Comparison of ENCODE assay signal across 9 mouse cellular contexts in genomic region chr1:38847975-38848374, GRCm38 (mm10). TPM values are rescaled to one million over a fixed set of nuclear protein-coding genes. Genes with fewer than 3 reads are reported as not detected.
DNase-seq lines count a peak whose midpoint lies in the region; ATAC-seq and TF ChIP-seq lines count a peak whose summit lies in the region.
"Had no signal": no experiment of that assay in that cellular context is flagged by ENCODE, and none has a peak within 500 bp of the region (broad histone marks: within the 10 kb centered on the region; RNA-seq: fewer than 3 reads in every experiment).

No protein-coding gene starts in this region.

- peak; percentile 92 for ATAC-seq in forebrain, embryonic 12.5 days (ENCODE audit: low FRiP score)
- no peak for ATAC-seq in liver, embryonic 12.5 days

- H3K9ac ChIP-seq in forebrain, embryonic 12.5 days: no peak overlapping the region
- no peak overlapping the region for H3K9ac ChIP-seq in liver, embryonic 12.5 days

- H3K4me1 ChIP-seq in forebrain, embryonic 12.5 days: peaks cover 30% of the 10 kb centered on the region
- H3K4me1 ChIP-seq in olfactory bulb, adult 2 months (ENCODE audit: control insufficient read depth, insufficient read depth, low read length): peaks cover 4% of the 10 kb centered on the region
- no peaks in the 10 kb centered on the region for H3K4me1 ChIP-seq in liver, embryonic 12.5 days
- H3K4me1 ChIP-seq in thymus, adult 2 months (replicated peaks; ENCODE audit: control insufficient read depth, insufficient read depth, low read length): no peaks in the 10 kb centered on the region

- DNase-seq in cerebellum, adult 18-20 months: peak; percentile 48 to 57
- DNase-seq in layer of hippocampus, postnatal 36 days: peak; percentile 41 to 44
- DNase-seq in lung, postnatal 4 days: no peak
- DNase-seq in yolk sac, embryonic 10.5 days (ENCODE audit: low spot score): no peak
- DNase-seq in thymus, adult 2 months: no peak

- H3K36me3 ChIP-seq in forebrain, embryonic 12.5 days (replicated peaks): no peaks in the 10 kb centered on the region
- H3K36me3 ChIP-seq in liver, embryonic 12.5 days: no peaks in the 10 kb centered on the region
- no peaks in the 10 kb centered on the region for H3K36me3 ChIP-seq in thymus, adult 2 months (ENCODE audit: control insufficient read depth, insufficient read depth, low read length)

- no peak for TF ChIP-seq POLR2A in olfactory bulb, adult 2 months (IDR thresholded peaks at IDR 0.05; ENCODE audit: insufficient read depth, low read depth, low read length)
- no peak for TF ChIP-seq POLR2A in thymus, adult 2 months (IDR thresholded peaks at IDR 0.05; ENCODE audit: control insufficient read depth, extremely low read depth, insufficient read depth, low read length, poor library complexity)

- peak overlapping the region; percentile 29; the same call in 1 of the 2 replicates for H3K4me3 ChIP-seq in forebrain, embryonic 12.5 days (replicated peaks)
- peak overlapping the region; percentile 18 for H3K4me3 ChIP-seq in olfactory bulb, adult 2 months (ENCODE audit: insufficient read depth, low read depth, low read length)
- no peak overlapping the region for H3K4me3 ChIP-seq in liver, embryonic 12.5 days
- H3K4me3 ChIP-seq in thymus, adult 2 months (ENCODE audit: control insufficient read depth, insufficient read depth, low read length): no peak overlapping the region

- H3K27me3 ChIP-seq in forebrain, embryonic 12.5 days: peaks cover 7% of the 10 kb centered on the region; the same call in 1 of the 2 replicates
- no peaks in the 10 kb centered on the region for H3K27me3 ChIP-seq in liver, embryonic 12.5 days (replicated peaks)
- H3K27me3 ChIP-seq in thymus, adult 2 months (ENCODE audit: control insufficient read depth, insufficient read depth, low read length): no peaks in the 10 kb centered on the region; the same call in 1 of the 2 replicates

- WGBS in forebrain, embryonic 12.5 days: 10% methylated on average over 11 of the region's 11 CpGs
- WGBS in olfactory bulb, adult 2 months: 5% methylated on average over 11 of the region's 11 CpGs
- 65% methylated on average over 11 of the region's 11 CpGs for WGBS in liver, embryonic 12.5 days (ENCODE audit: insufficient replicate concordance)
- 58% methylated on average over 11 of the region's 11 CpGs for WGBS in thymus, adult 2 months

- H3K9me3 ChIP-seq in forebrain, embryonic 12.5 days: no peaks in the 10 kb centered on the region
- H3K9me3 ChIP-seq in liver, embryonic 12.5 days (replicated peaks): no peaks in the 10 kb centered on the region

- H3K27ac ChIP-seq in forebrain, embryonic 12.5 days: peak overlapping the region; percentile 71
- peak overlapping the region; percentile 74 for H3K27ac ChIP-seq in olfactory bulb, adult 2 months (ENCODE audit: insufficient read depth, low read depth, low read length)
- H3K27ac ChIP-seq in liver, embryonic 12.5 days: no peak overlapping the region
- no peak overlapping the region for H3K27ac ChIP-seq in thymus, adult 2 months (ENCODE audit: control insufficient read depth, insufficient read depth, low read length)

- peak overlapping the region; percentile 41 for H3K4me2 ChIP-seq in forebrain, embryonic 12.5 days
- H3K4me2 ChIP-seq in liver, embryonic 12.5 days: no peak overlapping the region

- TF ChIP-seq CTCF in olfactory bulb, adult 2 months (IDR thresholded peaks at IDR 0.05; ENCODE audit: insufficient read depth, low read depth, low read length): no peak
- no peak for TF ChIP-seq CTCF in thymus, adult 2 months (IDR thresholded peaks at IDR 0.05; ENCODE audit: borderline replicate concordance, control insufficient read depth, extremely low read depth, insufficient read depth, low read length, poor library complexity)

RNA-seq across cellular contexts. Expression of gene Lonrf2, which starts 11.5 kb away (rescaled TPM):
- 6.0 and 6.1 TPM in 2 replicates for polyA plus RNA-seq in forebrain, embryonic 12.5 days (2016; fragmentation: Nextera tagmentation; extraction: Ambion mirVana)
- total RNA-seq in layer of hippocampus, postnatal 36 days (2021): 100 to 1,000 TPM; 106 to 109 TPM
- polyA plus RNA-seq in olfactory bulb, adult 2 months (2012; ENCODE audit: insufficient read depth, insufficient read length, low replicate concordance, missing spikeins): 59.8 TPM in 1 of 2 replicates, not detected in the other
- 0.15 and 0.31 TPM in 2 replicates for polyA plus RNA-seq in liver, embryonic 12.5 days (2016; fragmentation: Nextera tagmentation; extraction: Ambion mirVana)
- polyA plus RNA-seq in thymus, adult 2 months (2012; rRNA removed): 0.46 and 0.47 TPM in 2 replicates
- total RNA-seq: neutrophil, adult 5-6 weeks had no signal

RNA-seq across cellular contexts. Expression of gene Chst10, which starts 50.0 kb away (rescaled TPM):
- polyA plus RNA-seq in forebrain, embryonic 12.5 days (2016; fragmentation: Nextera tagmentation; extraction: Ambion mirVana): 27.8 and 29.4 TPM in 2 replicates
- total RNA-seq in layer of hippocampus, postnatal 36 days (2021): 10 to 100 TPM; 52.2 to 55.2 TPM
- not detected in 2 replicates for polyA plus RNA-seq in olfactory bulb, adult 2 months (2012; ENCODE audit: insufficient read depth, insufficient read length, low replicate concordance, missing spikeins)
- polyA plus RNA-seq in liver, embryonic 12.5 days (2016; fragmentation: Nextera tagmentation; extraction: Ambion mirVana): 0.61 and 0.86 TPM in 2 replicates
- polyA plus RNA-seq in thymus, adult 2 months (2012; rRNA removed): 20.5 and 20.9 TPM in 2 replicates

Comparison
In these comparisons a context has a peak if more than half of its experiments do, and no peak if none do; other contexts are left out.
1. DNase-seq: peak in cerebellum, adult 18-20 months (2 of 2) and layer of hippocampus, postnatal 36 days (2 of 2); none in lung, postnatal 4 days (0 of 2), yolk sac, embryonic 10.5 days (single experiment) and thymus, adult 2 months (single experiment).
2. H3K27ac ChIP-seq: peak in forebrain, embryonic 12.5 days (single experiment) and olfactory bulb, adult 2 months (single experiment); none in liver, embryonic 12.5 days (single experiment) and thymus, adult 2 months (single experiment).
3. H3K4me3 ChIP-seq: peak in forebrain, embryonic 12.5 days (single experiment) and olfactory bulb, adult 2 months (single experiment); none in liver, embryonic 12.5 days (single experiment) and thymus, adult 2 months (single experiment).